Mouse (Mus musculus): ENCODE measurements at regions not wholly inside any gene's neighbourhood (a gene's known extent, or its start where the extent isn't known, plus 50 kb on each side); places are given as distances from the start of the nearest gene placed in this dataset.
A peak's percentile ranks its signal among the peaks of the same experiment; 100 is the strongest.

GRCm38 (mm10) chr10:118044840-118045239 lies 96.8 kb upstream of the Mdm1 start:
- H3K4me2 ChIP-seq (replicated peaks; ENCODE audit: low read depth, low read length, severe bottlenecking) = no peak overlapping the region
- no peak for DNase-seq (ENCODE audit: low spot score)
- TF ChIP-seq POLR2A (IDR thresholded peaks at IDR 0.05; ENCODE audit: borderline replicate concordance, extremely low read depth, insufficient read depth, insufficient read length) = no peak
- no peaks in the 10 kb centered on the region for H3K4me1 ChIP-seq (ENCODE audit: control insufficient read depth, insufficient read depth, low read length)
- no peak overlapping the region for H3K9ac ChIP-seq (ENCODE audit: low read depth, low read length, severe bottlenecking)
- no peaks in the 10 kb centered on the region for H3K27me3 ChIP-seq (ENCODE audit: control insufficient read depth, insufficient read depth, low read length)
- no peak overlapping the region for H3K27ac ChIP-seq (replicated peaks; ENCODE audit: low read depth, low read length)
- H3K36me3 ChIP-seq (ENCODE audit: control insufficient read depth, insufficient read depth, low read length) = no peaks in the 10 kb centered on the region
- 61% methylated on average over 3 of the region's 3 CpGs for WGBS
- H3K4me3 ChIP-seq (replicated peaks; ENCODE audit: low read length) = no peak overlapping the region
- ATAC-seq (ENCODE audit: low FRiP score, low read depth) = no peak
- H3K9me3 ChIP-seq (ENCODE audit: control insufficient read depth, low read length) = no peaks in the 10 kb centered on the region

GRCm38 (mm10) chr10:118045427-118045826 lies 96.2 kb upstream of the Mdm1 start:
- TF ChIP-seq POLR2A (IDR thresholded peaks at IDR 0.05; ENCODE audit: borderline replicate concordance, extremely low read depth, insufficient read depth, insufficient read length) = no peak
- ATAC-seq (ENCODE audit: low FRiP score, low read depth) = no peak
- H3K4me1 ChIP-seq (ENCODE audit: control insufficient read depth, insufficient read depth, low read length) = no peaks in the 10 kb centered on the region
- H3K36me3 ChIP-seq (ENCODE audit: control insufficient read depth, insufficient read depth, low read length) = no peaks in the 10 kb centered on the region
- DNase-seq (ENCODE audit: low spot score) = no peak
- H3K9me3 ChIP-seq (ENCODE audit: control insufficient read depth, low read length) = no peaks in the 10 kb centered on the region
- H3K4me2 ChIP-seq (replicated peaks; ENCODE audit: low read depth, low read length, severe bottlenecking) = no peak overlapping the region
- no peak overlapping the region for H3K9ac ChIP-seq (ENCODE audit: low read depth, low read length, severe bottlenecking)
- no peak overlapping the region for H3K4me3 ChIP-seq (replicated peaks; ENCODE audit: low read length)
- H3K27ac ChIP-seq (replicated peaks; ENCODE audit: low read depth, low read length) = no peak overlapping the region
- no peaks in the 10 kb centered on the region for H3K27me3 ChIP-seq (ENCODE audit: control insufficient read depth, insufficient read depth, low read length)
- 77% methylated on average over 2 of the region's 2 CpGs for WGBS

GRCm38 (mm10) chr10:118046328-118046727 lies 95.3 kb upstream of the Mdm1 start:
- Histone ChIP-seq H3K4me2 (replicated peaks; ENCODE audit: low read depth, low read length, severe bottlenecking) (no peak overlapping the region), H3K4me1 (ENCODE audit: control insufficient read depth, insufficient read depth, low read length) (no peaks in the 10 kb centered on the region), H3K4me3 (replicated peaks; ENCODE audit: low read length) (no peak overlapping the region), H3K27ac (replicated peaks; ENCODE audit: low read depth, low read length) (no peak overlapping the region), H3K9ac (ENCODE audit: low read depth, low read length, severe bottlenecking) (no peak overlapping the region), H3K9me3 (ENCODE audit: control insufficient read depth, low read length) (no peaks in the 10 kb centered on the region), H3K36me3 (ENCODE audit: control insufficient read depth, insufficient read depth, low read length) (no peaks in the 10 kb centered on the region), H3K27me3 (ENCODE audit: control insufficient read depth, insufficient read depth, low read length) (no peaks in the 10 kb centered on the region)
- 50% methylated on average over 4 of the region's 4 CpGs for WGBS
- no peak for TF ChIP-seq POLR2A (IDR thresholded peaks at IDR 0.05; ENCODE audit: borderline replicate concordance, extremely low read depth, insufficient read depth, insufficient read length)
- ATAC-seq (ENCODE audit: low FRiP score, low read depth) (no peak), DNase-seq (ENCODE audit: low spot score) (peak; percentile 23)

GRCm38 (mm10) chr10:118046831-118047230 lies 94.8 kb upstream of the Mdm1 start:
- DNase-seq (ENCODE audit: low spot score) = no peak
- ATAC-seq (ENCODE audit: low FRiP score, low read depth) = no peak
- Histone ChIP-seq H3K27ac (replicated peaks; ENCODE audit: low read depth, low read length) (no peak overlapping the region), H3K27me3 (ENCODE audit: control insufficient read depth, insufficient read depth, low read length) (no peaks in the 10 kb centered on the region), H3K4me3 (replicated peaks; ENCODE audit: low read length) (no peak overlapping the region), H3K36me3 (ENCODE audit: control insufficient read depth, insufficient read depth, low read length) (no peaks in the 10 kb centered on the region), H3K9me3 (ENCODE audit: control insufficient read depth, low read length) (no peaks in the 10 kb centered on the region), H3K4me1 (ENCODE audit: control insufficient read depth, insufficient read depth, low read length) (no peaks in the 10 kb centered on the region), H3K4me2 (replicated peaks; ENCODE audit: low read depth, low read length, severe bottlenecking) (no peak overlapping the region), H3K9ac (ENCODE audit: low read depth, low read length, severe bottlenecking) (no peak overlapping the region)
- 92% methylated on average over 1 of the region's 1 CpGs for WGBS
- TF ChIP-seq POLR2A (IDR thresholded peaks at IDR 0.05; ENCODE audit: borderline replicate concordance, extremely low read depth, insufficient read depth, insufficient read length) = no peak

GRCm38 (mm10) chr10:118049330-118049729 lies 92.3 kb upstream of the Mdm1 start:
- H3K4me3 ChIP-seq (replicated peaks; ENCODE audit: low read length) = no peak overlapping the region
- H3K27ac ChIP-seq (replicated peaks; ENCODE audit: low read depth, low read length) = no peak overlapping the region
- no peaks in the 10 kb centered on the region for H3K36me3 ChIP-seq (ENCODE audit: control insufficient read depth, insufficient read depth, low read length)
- DNase-seq (ENCODE audit: low spot score) (no peak), ATAC-seq (ENCODE audit: low FRiP score, low read depth) (no peak)
- H3K4me2 ChIP-seq (replicated peaks; ENCODE audit: low read depth, low read length, severe bottlenecking) = no peak overlapping the region
- no peak overlapping the region for H3K9ac ChIP-seq (ENCODE audit: low read depth, low read length, severe bottlenecking)
- no peaks in the 10 kb centered on the region for H3K27me3 ChIP-seq (ENCODE audit: control insufficient read depth, insufficient read depth, low read length)
- no peaks in the 10 kb centered on the region for H3K4me1 ChIP-seq (ENCODE audit: control insufficient read depth, insufficient read depth, low read length)
- no peaks in the 10 kb centered on the region for H3K9me3 ChIP-seq (ENCODE audit: control insufficient read depth, low read length)
- TF ChIP-seq POLR2A (IDR thresholded peaks at IDR 0.05; ENCODE audit: borderline replicate concordance, extremely low read depth, insufficient read depth, insufficient read length) = no peak
- 86% methylated on average over 10 of the region's 10 CpGs for WGBS

- Histone ChIP-seq H3K27ac (replicated peaks; ENCODE audit: low read depth, low read length) (no peak overlapping the region), H3K9ac (ENCODE audit: low read depth, low read length, severe bottlenecking) (no peak overlapping the region), H3K27me3 (ENCODE audit: control insufficient read depth, insufficient read depth, low read length) (no peaks in the 10 kb centered on the region), H3K4me3 (replicated peaks; ENCODE audit: low read length) (no peak overlapping the region), H3K36me3 (ENCODE audit: control insufficient read depth, insufficient read depth, low read length) (no peaks in the 10 kb centered on the region), H3K9me3 (ENCODE audit: control insufficient read depth, low read length) (no peaks in the 10 kb centered on the region), H3K4me1 (ENCODE audit: control insufficient read depth, insufficient read depth, low read length) (no peaks in the 10 kb centered on the region), H3K4me2 (replicated peaks; ENCODE audit: low read depth, low read length, severe bottlenecking) (no peak overlapping the region)
- no peak for ATAC-seq (ENCODE audit: low FRiP score, low read depth)
- no peak for TF ChIP-seq POLR2A (IDR thresholded peaks at IDR 0.05; ENCODE audit: borderline replicate concordance, extremely low read depth, insufficient read depth, insufficient read length)
- WGBS = 76% methylated on average over 5 of the region's 5 CpGs
- no peak for DNase-seq (ENCODE audit: low spot score)
These were observed 91.4 kb upstream of the Mdm1 start for GRCm38 (mm10) chr10:118050152-118050641.

Data from limb, embryonic 14.5 days (tissue).